Mouse (Mus musculus) brain, adult 2 months (tissue): Measurements from ENCODE around the gene Zgrf1.

Source experiments
- DNase-seq: peaks from one replicate; pipeline ENCODE4 v3.0.0; 2011; ENCODE audit warnings: low read depth, low spot score

Gene Zgrf1

DNA sequence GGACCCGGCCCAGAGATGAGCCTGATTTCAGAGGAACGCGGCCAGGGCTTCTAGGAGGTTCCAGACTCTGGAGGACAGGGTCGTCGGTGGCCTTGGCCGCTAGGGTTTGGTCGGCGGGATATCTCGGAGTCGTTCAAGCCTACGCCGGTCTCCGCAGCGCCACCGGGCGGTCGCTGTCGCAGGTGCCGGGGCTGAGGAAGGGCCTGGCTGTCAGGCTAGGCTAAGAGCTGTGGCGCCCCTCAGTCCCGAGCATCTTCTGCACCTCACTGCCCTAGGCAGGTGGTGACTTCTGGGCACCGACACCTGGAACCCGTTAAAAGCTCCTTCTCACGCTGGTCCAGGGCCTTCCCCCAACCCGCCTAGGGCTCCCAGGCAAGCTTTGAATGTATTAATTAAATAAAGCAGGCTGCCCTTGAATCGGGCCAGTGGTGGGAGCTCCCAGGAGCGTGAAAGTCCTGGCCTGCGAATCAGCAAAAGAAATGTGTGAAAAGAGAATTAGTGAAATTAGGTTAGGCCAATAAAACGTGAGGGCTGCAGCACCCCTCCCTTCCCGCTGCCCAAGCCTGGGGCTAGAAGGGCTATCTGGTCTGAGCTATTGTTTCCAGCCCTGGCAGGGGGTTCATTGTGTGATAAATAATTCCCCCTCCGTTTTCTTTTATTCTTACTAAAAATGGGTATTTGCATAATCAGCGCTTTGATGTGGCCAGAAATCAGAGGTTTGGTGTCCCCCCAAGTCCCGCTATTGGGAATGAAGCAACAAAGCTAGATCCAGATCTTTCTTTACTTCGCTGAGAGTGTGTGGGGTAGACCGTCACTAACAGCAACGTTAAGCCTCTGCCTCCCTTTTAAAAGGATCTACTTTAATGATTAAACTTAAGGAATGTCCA, 86.8 kb downstream of the Zgrf1 start:
- DNase-seq = no peak

- no peak for DNase-seq
These were observed 87.7 kb downstream of the Zgrf1 start for GRCm38 (mm10) chr3:127640762-127641700.

DNA sequence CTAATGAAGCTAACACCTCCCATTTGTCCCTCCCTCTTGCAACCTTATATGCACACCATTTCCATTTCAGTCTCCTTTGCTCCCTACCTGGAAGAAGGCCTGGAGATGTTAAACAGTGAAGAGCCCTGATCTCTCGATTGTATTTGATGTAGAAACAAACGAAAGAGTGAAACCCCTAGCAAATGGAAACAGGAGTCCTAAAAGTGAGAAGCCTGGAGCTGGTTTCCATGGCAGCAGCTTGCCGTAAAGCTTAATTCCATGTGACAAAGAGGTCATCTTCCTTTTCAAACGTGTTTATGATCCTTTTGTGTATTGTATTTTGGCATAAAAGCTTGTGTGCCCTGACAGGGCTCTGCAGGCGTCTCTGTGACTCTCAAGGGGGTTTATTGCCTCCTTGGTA, 88.9 kb downstream of the Zgrf1 start:
- no peak for DNase-seq

- DNase-seq = no peak
These were observed 93.0 kb downstream of the Zgrf1 start for GRCm38 (mm10) chr3:127646156-127646825.

GRCm38 (mm10) chr3:127651742-127652653, 98.7 kb downstream of the Zgrf1 start:
- DNase-seq = no peak

DNA sequence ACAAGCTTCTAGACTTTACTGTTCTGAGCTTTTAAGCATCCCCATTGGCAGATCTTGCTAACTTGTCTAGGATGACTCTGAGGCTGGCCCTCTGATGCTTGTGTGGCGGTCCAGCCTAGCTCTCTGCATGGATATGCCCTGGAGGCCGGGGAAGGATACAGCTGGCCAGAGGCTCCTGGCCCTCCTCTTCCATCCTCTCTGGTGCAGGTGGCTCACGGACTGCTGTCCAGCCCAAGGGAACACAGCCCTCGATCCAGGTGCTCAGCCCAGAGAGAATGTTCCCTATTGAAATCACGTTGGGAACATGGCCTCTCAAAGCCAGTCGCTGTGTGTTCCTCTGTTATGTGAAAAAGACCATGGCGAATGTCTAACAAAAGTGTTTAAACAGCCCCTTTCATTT, 107.4 kb downstream of the Zgrf1 start:
- DNase-seq = no peak

- peak; percentile 4 for DNase-seq
These were observed 108.6 kb downstream of the Zgrf1 start for GRCm38 (mm10) chr3:127661646-127662531.
